Mouse (Mus musculus) cerebellum, postnatal 25 days (tissue): ENCODE measurements at regions not wholly inside any gene's neighbourhood (a gene's known extent, or its start where the extent isn't known, plus 50 kb on each side); places are given as distances from the start of the nearest gene placed in this dataset.

Experiments used
- DNase-seq, 2 experiments: peaks; one replicate each; pipeline ENCODE4 v3.0.0; 2021; ENCODE audit warnings: mixed read lengths in 2 of 2

DNA sequence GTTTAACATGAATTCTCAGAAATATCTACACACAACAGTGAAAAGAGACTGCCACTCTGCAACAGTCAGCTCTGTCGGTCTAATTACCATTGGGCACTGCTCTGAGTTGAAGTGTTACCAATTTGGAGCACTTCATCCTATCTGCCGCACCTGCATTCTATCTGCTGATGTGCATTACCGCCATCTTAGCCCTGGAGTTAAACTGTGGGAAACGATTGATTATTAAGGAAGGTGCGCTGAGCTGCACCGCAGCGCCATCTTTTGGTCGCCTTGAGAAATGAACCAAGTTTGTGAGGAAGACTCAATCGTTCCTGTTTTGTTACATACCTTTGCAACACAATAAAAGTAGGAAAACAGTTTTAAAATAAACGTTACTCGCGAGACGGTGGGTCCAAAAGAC is 110.5 kb downstream of the Rergl start:
- peak; percentile 10 to 43 for DNase-seq

DNA sequence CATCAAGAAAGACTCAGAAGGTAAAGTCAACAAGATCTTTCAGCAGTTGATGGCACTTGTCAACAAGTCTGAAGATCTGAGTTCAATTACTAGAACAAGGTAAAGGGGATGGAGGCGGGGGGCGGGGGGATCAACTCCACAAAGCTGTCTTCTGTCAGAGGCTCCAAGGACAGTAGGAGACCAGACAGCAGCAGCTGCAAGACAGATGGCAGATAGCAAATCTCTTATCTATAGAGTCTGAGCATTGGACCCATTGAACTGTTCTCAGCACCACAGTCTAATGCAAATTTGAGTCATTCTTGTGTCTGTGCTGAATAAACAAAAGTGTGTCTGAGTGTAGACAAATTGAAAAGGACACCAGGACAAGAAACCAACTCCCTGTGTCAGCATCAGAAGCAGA is 150.8 kb downstream of the Rergl start:
- DNase-seq, result no peak

DNA sequence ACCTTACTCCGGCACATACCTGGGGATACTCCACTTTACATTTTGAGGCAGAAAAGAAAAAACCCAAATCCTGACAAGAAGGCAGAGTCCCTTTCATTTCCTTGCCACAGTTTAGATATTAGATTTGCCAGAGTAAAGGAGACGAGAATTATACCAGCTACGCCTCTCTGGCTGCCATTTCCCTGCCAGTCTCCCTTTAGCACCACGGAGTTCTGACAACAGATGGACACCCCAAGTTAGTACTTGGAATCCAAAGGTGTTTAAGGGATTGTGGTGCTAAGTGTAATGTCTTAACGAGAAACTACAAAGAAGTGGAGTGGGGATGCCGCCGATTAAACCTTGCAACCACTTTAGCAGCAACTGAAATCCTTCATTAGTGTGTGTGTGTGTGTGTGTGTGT is 176.6 kb downstream of the Rergl start:
- DNase-seq, result no peak

DNA sequence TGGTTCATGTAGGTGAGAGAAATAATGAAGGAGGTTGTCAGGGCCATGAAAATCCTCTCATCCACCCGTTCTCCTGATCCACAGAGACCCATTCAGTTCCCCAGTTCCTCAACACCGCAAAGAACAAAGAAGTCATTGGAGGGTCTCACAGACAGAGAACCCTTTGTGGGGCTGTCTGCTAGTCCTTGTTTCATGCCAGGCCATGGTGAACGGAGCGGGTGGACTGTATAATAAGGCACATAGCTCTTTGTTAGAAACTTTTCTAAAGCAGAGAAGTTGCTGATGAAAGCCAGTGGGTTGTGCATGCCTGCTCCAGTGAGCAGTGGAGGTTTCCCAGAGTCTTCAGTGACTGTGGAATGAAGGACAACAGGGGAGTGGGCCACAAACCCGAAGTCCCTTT is 194.1 kb downstream of the Rergl start:
- DNase-seq, result peak in 1 of 2 experiments; percentile 2

DNA sequence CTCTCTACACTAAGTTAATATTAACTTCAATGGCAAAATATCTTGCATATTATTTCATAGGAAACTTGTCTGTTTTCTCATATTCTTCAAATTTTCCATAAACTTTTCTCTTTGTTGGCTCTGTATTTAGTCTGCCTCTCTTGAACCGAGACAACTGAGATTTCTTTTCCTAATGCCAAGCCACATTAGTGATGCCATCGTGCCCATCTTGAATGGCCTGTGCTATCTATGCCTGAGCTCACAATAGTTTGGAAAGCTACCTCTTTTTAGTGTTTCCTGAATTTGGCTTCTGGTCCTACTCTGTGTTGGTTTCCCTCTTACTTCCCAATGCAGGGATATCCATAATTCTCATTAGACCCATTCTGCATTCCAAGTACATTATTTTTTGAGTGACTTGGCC is 197.5 kb downstream of the Rergl start:
- DNase-seq, result no peak

DNA sequence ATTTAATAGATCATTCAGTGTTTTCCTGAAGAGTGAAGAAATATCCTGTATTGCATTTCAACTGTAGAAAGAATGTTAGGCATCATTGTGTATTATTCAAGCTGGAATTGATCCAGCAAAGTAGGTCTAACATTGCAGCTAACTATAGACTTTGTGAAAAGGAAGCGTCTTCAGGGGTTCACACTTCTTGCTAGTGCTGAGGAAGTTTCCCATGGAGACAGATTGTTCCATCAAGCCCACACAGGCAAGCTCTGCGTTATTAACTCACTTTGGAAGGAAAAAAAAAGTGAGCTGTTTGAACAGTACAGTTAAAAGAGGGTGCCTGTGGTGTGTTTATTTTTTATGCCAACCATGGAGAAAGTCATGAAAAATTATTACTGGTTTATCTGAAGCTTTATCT is 206.1 kb downstream of the Rergl start:
- DNase-seq, result no peak

DNA sequence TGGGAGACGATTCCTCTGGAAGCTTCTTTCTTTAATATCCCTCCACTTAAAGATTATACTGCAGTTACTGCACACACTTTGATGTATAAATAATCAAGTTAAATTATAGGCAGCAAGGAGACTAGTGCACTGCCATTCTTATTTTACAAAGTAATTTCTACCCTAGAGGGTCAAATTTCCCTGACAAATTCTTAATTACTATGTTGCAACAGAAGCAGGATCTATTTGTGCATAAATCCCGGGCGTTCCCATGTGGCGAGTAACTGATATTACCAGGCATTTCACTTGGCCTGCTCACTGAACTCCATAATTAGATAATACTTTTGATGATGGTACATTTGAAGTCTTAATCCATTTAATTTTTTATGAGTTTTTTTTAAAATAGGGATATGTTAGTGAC is 222.7 kb downstream of the Rergl start:
- no peak for DNase-seq

DNA sequence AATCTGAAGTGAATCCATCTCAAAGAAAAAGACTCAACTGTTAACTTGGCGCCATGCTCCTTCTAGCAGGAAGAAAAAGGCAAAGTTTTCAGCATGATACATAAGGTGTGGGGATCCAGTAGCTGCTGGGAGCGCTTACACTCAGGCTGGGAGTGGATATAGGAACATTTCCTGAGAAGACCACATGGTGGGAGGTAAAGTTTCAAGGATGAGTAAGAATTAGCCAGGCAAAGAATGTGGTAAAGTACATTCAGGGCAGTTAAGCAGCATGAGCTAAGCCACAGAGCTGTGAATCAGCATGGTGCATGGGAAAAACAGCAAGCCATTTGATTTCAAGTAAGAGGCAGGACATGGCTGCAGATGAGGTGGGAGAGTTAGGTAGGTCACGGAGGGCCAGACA is 226.3 kb downstream of the Rergl start:
- DNase-seq, result no peak

DNA sequence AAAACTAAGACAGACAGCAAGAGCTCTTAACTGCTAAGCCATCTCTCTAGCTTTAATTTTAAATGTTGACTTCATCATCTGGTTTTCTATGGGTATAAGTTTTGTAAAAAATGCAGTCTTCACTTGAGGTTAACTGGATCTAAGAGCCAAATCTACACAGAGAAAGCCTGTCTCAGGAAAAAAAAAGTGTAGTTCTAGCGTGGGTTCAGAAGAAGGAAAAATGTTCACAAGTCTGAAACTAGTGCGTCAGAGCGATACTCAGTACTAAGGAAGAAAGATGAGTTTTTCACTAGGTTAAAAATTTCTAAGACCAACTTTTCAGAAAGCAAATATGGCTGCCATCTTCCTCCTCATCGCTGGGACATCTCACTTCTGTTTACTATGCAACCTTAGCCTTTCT is 248.1 kb downstream of the Rergl start:
- no peak for DNase-seq

DNA sequence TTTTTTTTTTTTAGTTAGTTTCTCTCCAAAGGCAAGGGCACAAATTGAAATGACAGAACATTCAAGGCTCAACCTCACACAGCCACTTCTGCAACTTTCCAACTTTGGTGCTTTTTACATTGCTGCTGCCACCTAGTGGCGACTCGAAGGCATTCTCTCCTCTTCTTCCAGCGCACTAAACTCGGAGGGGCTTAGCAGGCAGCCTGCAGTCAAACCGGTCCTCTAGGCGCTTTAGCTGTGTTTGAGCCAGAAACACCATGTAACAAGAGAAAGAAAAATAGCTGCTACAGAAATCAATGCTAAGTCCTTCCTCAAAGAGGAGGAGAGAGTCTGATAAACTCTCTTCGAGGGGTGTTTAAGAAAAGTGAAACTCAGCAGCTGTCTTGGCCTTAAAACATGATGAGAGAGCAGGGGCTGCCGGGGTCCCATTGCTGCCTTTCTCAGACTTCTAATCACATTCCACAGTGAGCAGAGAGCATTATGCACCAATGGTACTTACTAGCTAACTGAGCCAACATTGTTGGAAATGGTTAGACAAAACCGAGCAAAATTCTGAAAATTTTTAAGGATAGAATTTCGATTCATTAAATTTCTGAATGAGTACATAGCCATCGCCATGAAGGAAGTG is 252.7 kb downstream of the Rergl start:
- peak; percentile 50 to 66 for DNase-seq

DNA sequence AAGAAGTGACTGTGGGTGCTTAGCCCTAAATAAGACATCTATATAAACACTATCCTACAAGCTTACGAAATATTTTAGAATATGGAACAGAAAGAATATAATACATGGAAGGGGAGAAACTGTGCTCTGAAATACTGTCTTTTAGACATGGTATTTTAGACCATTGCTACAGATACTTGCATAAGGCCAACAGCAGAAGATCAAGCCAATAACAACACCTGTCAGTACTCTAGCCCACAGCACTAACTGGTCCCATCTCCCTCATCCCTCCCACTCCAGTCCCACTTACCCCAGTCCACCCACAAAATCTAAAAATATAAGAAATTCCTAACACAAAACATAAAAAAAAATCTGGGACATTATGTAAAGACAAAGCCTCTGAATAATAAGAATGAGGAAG is 275.6 kb downstream of the Rergl start:
- DNase-seq, result no peak

DNA sequence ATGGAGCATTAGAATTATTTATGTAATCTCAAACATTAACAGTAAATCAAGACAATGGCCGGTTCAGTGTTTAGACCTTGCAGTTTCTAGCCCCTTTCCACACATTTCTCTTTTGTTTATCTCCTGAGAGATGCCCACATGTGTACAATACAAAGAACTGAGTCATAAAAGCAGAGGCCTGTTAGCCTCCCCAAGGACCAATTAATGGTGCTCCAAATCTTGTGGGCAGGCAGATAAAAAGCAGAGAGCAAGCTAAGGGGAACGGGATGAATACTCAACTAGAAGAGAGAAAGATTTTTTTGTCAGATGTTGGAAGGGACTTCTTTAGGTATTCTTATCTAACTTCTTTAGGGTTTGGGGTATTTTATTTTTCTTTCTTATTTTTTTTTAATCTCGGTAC is 287.3 kb downstream of the Rergl start:
- no peak for DNase-seq

DNA sequence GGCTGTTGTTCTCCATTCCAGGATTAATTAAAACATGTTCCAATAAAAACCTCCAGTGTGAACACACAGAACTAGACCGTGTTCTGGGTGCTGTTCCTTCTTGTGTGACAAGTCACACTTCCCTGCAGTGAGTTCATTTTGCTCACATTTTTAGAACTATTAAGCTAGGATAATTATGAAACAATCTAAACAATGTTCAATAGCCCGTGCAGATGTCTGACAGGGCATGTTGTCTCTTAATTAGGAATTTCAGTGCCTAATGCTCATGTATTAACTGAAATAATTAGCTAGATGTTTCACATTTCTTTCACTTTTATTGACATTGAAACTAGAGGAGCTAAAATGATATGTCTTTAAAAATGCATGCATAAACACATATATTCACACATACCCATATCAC is 291.5 kb downstream of the Rergl start:
- DNase-seq, result no peak

DNA sequence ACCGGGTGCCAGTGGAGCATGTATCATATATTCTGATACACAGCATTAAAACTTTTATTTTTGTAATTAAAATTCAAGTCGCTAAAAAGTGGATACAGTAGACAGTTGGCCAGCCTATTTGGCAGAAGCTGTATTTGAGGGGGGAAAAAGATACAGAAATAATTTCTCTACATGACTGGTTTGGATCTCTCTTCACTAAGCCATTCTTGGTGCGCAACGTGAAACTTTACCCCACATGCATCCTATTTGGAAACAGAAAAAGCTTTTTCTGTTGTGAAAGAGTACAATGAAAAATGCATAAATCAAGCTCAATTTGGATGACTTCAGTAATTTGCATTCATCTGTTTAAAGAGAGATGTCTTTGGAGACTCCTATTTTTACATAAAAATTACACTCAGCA is 303.2 kb downstream of the Rergl start:
- DNase-seq, result no peak

DNA sequence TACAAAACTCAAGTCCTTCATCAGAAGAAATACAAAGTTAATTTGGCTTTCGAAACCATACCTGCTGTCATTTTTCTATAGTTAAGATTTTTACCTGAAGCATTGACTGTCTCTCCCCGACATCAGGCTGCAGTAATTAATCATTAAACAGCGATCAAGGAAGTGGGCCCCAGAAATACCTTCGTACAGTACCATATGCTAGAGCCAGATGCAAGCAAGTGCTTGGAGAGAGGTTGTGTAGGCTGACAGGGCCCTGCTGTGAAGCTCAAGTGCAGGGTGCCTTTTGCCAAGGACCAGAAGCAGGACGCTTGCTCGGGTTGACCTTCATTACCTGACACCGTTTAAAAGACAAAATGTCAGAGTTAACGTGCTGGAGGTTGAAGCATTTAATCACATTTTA is 315.3 kb downstream of the Rergl start:
- no peak for DNase-seq

DNA sequence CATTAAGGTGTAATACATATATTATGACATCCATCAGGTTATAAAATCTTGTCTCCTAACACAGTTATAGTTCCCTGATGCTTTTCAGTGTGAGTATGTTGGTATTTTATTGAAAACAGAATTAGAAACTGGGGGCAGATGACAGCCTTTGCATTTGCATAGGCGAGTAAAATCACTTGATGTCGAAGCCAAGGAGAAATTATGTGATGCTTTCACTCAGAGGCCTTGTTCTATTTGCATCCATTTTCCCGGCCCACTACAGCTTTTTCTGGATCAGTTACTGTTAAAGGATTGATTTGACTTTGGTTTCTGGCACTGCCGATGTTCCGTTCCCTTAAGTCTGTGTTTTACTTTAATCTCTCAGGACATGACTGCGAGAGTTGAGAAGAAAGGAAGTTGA is 341.4 kb downstream of the Rergl start:
- no peak for DNase-seq

DNA sequence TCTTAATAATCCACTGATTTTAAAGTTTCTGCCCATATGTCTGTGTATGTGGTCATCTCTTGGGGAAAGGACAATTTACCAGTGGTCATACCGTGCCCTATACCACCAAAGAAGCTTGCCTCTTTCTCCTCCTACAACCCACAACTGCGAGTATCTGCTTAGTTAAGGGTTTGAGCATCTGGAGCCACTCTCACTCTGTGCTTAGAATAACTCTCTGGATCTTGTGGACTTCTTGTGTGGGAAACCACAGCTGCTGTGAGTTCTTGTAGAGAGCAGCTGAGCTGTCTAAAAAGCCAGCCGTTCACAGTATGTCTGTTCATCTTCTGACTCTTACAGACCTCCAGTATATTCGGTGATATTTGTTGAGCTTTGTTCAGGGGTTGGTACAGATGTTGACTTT is 342.0 kb downstream of the Rergl start:
- DNase-seq, result no peak

DNA sequence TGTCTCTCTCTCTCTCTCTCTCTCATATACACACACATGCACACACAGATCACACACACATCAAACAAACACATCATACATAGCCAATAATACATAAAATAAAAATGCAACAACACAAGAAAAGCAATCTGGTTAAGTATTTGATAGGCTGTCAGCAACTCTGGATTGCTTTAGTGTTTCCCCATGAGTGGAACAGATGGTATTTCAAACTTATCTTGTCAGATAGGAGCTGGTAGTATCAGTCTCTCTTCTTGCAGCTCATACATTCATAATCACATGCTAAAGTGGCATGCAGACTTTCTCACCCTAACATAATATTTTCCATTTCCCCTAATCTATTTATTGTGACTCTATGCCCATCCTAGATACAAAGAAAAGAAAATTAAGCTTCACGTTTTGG is 347.0 kb downstream of the Rergl start:
- DNase-seq, result no peak

DNA sequence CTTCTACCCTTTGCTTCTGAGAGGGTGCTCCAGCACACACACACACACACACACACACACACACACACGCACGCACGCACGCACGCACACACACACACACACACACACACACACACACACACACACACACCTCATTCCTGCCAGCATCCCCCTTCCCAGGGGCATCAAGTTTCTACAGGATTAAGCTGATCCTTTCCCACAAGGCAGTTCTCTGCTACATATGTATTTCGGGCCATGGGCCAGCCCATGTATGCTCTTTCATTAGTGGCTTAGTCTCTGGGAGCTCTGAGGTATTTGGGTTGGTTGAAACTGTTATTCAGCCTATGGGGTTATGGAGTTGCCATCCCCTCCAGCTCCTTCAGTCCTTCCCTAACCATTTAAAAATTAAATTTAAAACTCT is 366.1 kb downstream of the Rergl start:
- DNase-seq, result no peak

DNA sequence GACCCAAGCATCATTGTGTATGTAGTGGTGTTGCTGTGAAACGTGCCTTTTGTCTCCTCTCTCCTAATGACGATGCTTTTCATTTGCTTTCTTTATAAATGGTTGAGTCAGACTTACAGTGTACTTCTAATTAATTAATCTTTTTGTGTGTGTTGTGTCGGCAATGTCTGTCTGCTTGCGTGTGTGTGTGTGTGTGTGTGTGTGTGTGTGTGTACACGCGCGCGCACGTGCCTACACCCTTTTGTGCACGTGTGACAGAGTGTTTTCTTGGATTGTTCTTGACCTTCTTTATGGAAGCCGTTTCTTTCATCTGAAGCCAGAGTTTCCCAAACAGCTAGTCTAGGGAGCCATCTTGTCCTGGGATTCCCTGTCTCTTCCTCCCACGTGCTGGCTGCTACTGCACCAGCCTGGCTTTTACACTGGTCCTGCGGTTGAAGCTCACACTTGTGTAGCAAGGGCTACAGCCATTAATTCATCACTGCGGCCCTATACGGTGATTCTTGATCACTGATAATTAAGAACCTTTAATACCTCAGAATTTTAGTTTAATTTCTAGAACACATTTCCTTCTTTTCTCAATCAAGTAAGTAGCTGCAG is 369.6 kb downstream of the Rergl start:
- no peak for DNase-seq

DNA sequence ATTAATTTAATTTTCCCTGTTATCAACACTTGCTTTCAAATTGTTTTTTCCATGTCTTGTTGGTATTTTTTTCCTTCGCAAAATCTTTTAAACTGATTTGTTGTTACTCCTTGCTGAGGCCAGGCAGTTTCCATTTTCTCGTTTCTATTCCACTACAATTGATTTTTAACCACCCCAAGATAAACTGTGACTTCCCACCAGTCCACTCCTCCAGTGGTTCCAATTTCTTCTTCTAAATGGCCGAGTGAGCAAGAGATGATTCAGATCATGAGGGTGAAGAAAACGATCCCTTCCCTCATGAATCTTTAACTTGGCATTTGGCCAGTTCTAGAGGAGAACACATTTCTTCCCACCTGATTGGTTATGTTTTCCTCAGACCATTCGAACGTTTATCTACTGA is 393.5 kb downstream of the Rergl start:
- no peak for DNase-seq

DNA sequence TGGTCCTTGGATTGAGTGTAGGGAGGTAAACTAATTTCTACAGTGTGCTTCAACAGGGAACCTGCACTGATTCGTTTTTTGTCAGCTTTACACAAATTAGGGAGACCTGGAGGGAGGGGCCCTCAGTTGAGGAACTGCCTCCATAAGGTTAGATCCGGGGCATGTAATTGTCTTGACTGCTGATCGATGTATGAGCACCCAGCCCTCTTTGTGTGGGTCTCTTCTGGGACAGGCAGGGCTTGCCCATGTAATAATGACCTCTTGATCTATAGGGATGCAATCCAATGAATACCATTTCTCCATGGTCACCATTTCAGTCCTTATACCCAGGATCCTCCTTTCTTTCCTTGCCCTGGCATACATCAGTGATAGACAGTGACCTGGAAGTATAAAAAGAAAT is 398.4 kb downstream of the Rergl start:
- no peak for DNase-seq

DNA sequence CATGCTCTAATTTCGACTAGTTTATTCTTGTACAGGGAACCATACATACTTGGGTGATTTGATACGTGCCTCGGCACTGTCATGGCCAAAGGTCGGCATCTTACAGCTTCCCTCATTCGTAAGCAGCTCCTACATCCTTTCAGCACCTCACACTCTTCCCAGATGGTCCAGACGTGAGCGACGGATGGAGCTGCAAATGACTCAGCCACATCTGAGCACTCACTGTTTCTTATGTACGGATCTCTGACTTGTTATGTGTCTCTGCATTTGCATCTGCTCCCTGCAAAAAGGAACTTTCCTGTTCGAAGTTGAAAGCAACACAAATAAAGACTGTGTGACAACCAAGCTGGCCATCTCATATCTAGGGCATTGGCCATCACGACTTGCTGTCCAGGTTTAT is 402.5 kb downstream of the Rergl start:
- DNase-seq, result no peak

DNA sequence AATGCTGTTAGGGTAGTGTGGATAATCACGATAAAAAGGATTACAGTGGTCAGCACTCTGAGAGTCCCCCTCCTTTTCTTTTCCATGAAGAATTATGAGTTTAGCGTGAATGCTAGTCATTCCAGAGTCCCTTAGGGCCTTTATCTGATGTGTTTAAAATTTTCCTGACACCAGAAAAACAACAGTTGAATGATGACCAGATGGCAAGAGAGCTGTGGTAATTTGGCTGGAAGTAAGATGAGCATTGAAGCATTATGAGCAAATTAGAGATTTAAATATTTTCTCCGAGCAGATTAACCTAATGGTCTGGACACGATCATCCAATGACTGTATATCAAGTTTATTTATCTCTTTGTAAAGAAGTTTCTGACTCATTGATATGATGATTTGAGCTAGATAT is 417.1 kb upstream of the Igbp1b start:
- no peak for DNase-seq

DNA sequence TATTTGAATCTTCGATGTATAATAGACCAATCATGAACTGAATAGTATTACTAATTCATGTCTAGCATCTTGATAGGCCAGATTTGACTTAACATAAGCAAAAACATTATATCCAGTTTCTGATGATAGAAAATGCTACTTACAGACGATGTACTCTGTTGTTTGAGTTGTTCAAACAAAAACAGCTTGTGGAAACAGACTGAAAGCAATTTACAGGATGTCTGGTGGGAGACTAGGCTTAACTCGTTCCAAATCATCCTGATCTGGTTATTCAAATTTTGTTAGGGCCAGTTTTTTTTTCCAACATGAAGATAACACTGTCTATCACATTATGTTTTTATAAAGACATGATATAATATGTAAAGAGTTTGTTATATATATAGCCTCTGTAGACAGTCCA is 369.4 kb upstream of the Igbp1b start:
- no peak for DNase-seq
